Mouse (Mus musculus): Measurements from ENCODE around the gene Cacybp. TPM values are rescaled to one million over a fixed set of nuclear protein-coding genes. Genes with fewer than 3 reads are reported as not detected.

Cacybp gene
- polyA plus RNA-seq, 1 experiment, result 39.9 TPM

- H3K27me3 ChIP-seq (ENCODE audit: control insufficient read depth, insufficient read depth, insufficient read length), result no peaks in the 10 kb centered on the region
- no peaks in the 10 kb centered on the region for H3K79me2 ChIP-seq (ENCODE audit: control insufficient read depth, insufficient read depth)
- no peak overlapping the region for H3K4me2 ChIP-seq (ENCODE audit: low read depth)
- TF ChIP-seq TCF12 (IDR thresholded peaks at IDR 0.05; ENCODE audit: insufficient read depth, poor library complexity, severe bottlenecking), result no peak
- no peak for TF ChIP-seq USF1 (IDR thresholded peaks at IDR 0.05; ENCODE audit: low read depth)
- TF ChIP-seq MYOD1 (IDR thresholded peaks at IDR 0.05; ENCODE audit: control insufficient read depth in 1 of 3, insufficient read length in 2 of 3, low read depth in 2 of 3), result no peak
- H3K4me3 ChIP-seq, result no peak overlapping the region
- H3K36me3 ChIP-seq (ENCODE audit: control insufficient read depth, insufficient read depth), result no peaks in the 10 kb centered on the region
- no peak overlapping the region for H3ac ChIP-seq (ENCODE audit: control insufficient read depth, insufficient read length)
Observed at GRCm38 (mm10) chr1:160227850-160228249, 15.2 kb upstream of the Cacybp start.

GRCm38 (mm10) chr1:160227196-160227595 lies 14.5 kb upstream of the Cacybp start:
- no peak overlapping the region for H3K4me2 ChIP-seq (ENCODE audit: low read depth)
- H3ac ChIP-seq (ENCODE audit: control insufficient read depth, insufficient read length), result no peak overlapping the region
- no peaks in the 10 kb centered on the region for H3K27me3 ChIP-seq (ENCODE audit: control insufficient read depth, insufficient read depth, insufficient read length)
- H3K4me3 ChIP-seq, result no peak overlapping the region
- H3K79me2 ChIP-seq (ENCODE audit: control insufficient read depth, insufficient read depth), result no peaks in the 10 kb centered on the region
- no peak for TF ChIP-seq MYOD1 (IDR thresholded peaks at IDR 0.05; ENCODE audit: control insufficient read depth in 1 of 3, insufficient read length in 2 of 3, low read depth in 2 of 3)
- TF ChIP-seq USF1 (IDR thresholded peaks at IDR 0.05; ENCODE audit: low read depth), result no peak
- no peak for TF ChIP-seq POLR2A (IDR thresholded peaks at IDR 0.05; ENCODE audit: insufficient read length, low read depth)
- no peak for TF ChIP-seq SRF (IDR thresholded peaks at IDR 0.05; ENCODE audit: control insufficient read depth, insufficient read length, low read depth)
- no peak for TF ChIP-seq MAX (IDR thresholded peaks at IDR 0.05; ENCODE audit: low read depth)
- TF ChIP-seq E2F4 (IDR thresholded peaks at IDR 0.05; ENCODE audit: insufficient read depth), result no peak
- TF ChIP-seq MYOG (IDR thresholded peaks at IDR 0.05; ENCODE audit: control insufficient read depth in 1 of 3, insufficient read depth in 1 of 3, insufficient read length in 2 of 3, low read depth in 2 of 3), result no peak
- H3K36me3 ChIP-seq (ENCODE audit: control insufficient read depth, insufficient read depth), result no peaks in the 10 kb centered on the region

- Histone ChIP-seq H3K79me2 (ENCODE audit: control insufficient read depth, insufficient read depth) (no peaks in the 10 kb centered on the region), H3ac (ENCODE audit: control insufficient read depth, insufficient read length) (no peak overlapping the region), H3K4me2 (ENCODE audit: low read depth) (no peak overlapping the region), H3K36me3 (ENCODE audit: control insufficient read depth, insufficient read depth) (no peaks in the 10 kb centered on the region), H3K27me3 (ENCODE audit: control insufficient read depth, insufficient read depth, insufficient read length) (no peaks in the 10 kb centered on the region), H3K4me3 (no peak overlapping the region)
- TF ChIP-seq POLR2A (IDR thresholded peaks at IDR 0.05; ENCODE audit: insufficient read length, low read depth) (no peak), CEBPB (IDR thresholded peaks at IDR 0.05; ENCODE audit: insufficient read depth, poor library complexity, severe bottlenecking) (no peak), MAX (IDR thresholded peaks at IDR 0.05; ENCODE audit: low read depth) (no peak), USF1 (IDR thresholded peaks at IDR 0.05; ENCODE audit: low read depth) (no peak), SRF (IDR thresholded peaks at IDR 0.05; ENCODE audit: control insufficient read depth, insufficient read length, low read depth) (no peak), MYOD1 (IDR thresholded peaks at IDR 0.05; ENCODE audit: control insufficient read depth in 1 of 3, insufficient read length in 2 of 3, low read depth in 2 of 3) (no peak), REST (IDR thresholded peaks at IDR 0.05; ENCODE audit: insufficient read depth, insufficient read length) (no peak), TCF12 (IDR thresholded peaks at IDR 0.05; ENCODE audit: insufficient read depth, poor library complexity, severe bottlenecking) (no peak), TCF3 (IDR thresholded peaks at IDR 0.05; ENCODE audit: insufficient read length, low read depth) (no peak), E2F4 (IDR thresholded peaks at IDR 0.05; ENCODE audit: insufficient read depth) (no peak), MYOG (IDR thresholded peaks at IDR 0.05; ENCODE audit: control insufficient read depth in 1 of 3, insufficient read depth in 1 of 3, insufficient read length in 2 of 3, low read depth in 2 of 3) (no peak), POLR2AphosphoS2 (IDR thresholded peaks at IDR 0.05; ENCODE audit: insufficient read length, low read depth) (no peak)
Observed at GRCm38 (mm10) chr1:160224093-160224492, 11.4 kb upstream of the Cacybp start.

GRCm38 (mm10) chr1:160217898-160218297 lies 5.2 kb upstream of the Cacybp start:
- Histone ChIP-seq H3ac (ENCODE audit: control insufficient read depth, insufficient read length) (no peak overlapping the region), H3K36me3 (ENCODE audit: control insufficient read depth, insufficient read depth) (no peaks in the 10 kb centered on the region), H3K4me2 (ENCODE audit: low read depth) (no peak overlapping the region), H3K27me3 (ENCODE audit: control insufficient read depth, insufficient read depth, insufficient read length) (no peaks in the 10 kb centered on the region), H3K4me3 (no peak overlapping the region), H3K79me2 (ENCODE audit: control insufficient read depth, insufficient read depth) (peaks cover 7% of the 10 kb centered on the region)
- TF ChIP-seq E2F4 (IDR thresholded peaks at IDR 0.05; ENCODE audit: insufficient read depth) (no peak), CEBPB (IDR thresholded peaks at IDR 0.05; ENCODE audit: insufficient read depth, poor library complexity, severe bottlenecking) (no peak), MYOG (IDR thresholded peaks at IDR 0.05; ENCODE audit: control insufficient read depth in 1 of 3, insufficient read depth in 1 of 3, insufficient read length in 2 of 3, low read depth in 2 of 3) (no peak), TCF12 (IDR thresholded peaks at IDR 0.05; ENCODE audit: insufficient read depth, poor library complexity, severe bottlenecking) (no peak), SRF (IDR thresholded peaks at IDR 0.05; ENCODE audit: control insufficient read depth, insufficient read length, low read depth) (no peak), USF1 (IDR thresholded peaks at IDR 0.05; ENCODE audit: low read depth) (no peak), MYOD1 (IDR thresholded peaks at IDR 0.05; ENCODE audit: control insufficient read depth in 1 of 3, insufficient read length in 2 of 3, low read depth in 2 of 3) (no peak), MAX (IDR thresholded peaks at IDR 0.05; ENCODE audit: low read depth) (no peak), POLR2A (IDR thresholded peaks at IDR 0.05; ENCODE audit: insufficient read length, low read depth) (no peak), POLR2AphosphoS2 (IDR thresholded peaks at IDR 0.05; ENCODE audit: insufficient read length, low read depth) (no peak)

GRCm38 (mm10) chr1:160214171-160214570 lies 1.5 kb upstream of the Cacybp start:
- no peak overlapping the region for H3ac ChIP-seq (ENCODE audit: control insufficient read depth, insufficient read length)
- H3K36me3 ChIP-seq (ENCODE audit: control insufficient read depth, insufficient read depth), result no peaks in the 10 kb centered on the region
- H3K4me2 ChIP-seq (ENCODE audit: low read depth), result peak overlapping the region; percentile 95
- TF ChIP-seq MYOD1 (IDR thresholded peaks at IDR 0.05; ENCODE audit: control insufficient read depth in 1 of 3, insufficient read length in 2 of 3, low read depth in 2 of 3) (no peak), POLR2AphosphoS2 (IDR thresholded peaks at IDR 0.05; ENCODE audit: insufficient read length, low read depth) (no peak), TCF12 (IDR thresholded peaks at IDR 0.05; ENCODE audit: insufficient read depth, poor library complexity, severe bottlenecking) (no peak), TCF3 (IDR thresholded peaks at IDR 0.05; ENCODE audit: insufficient read length, low read depth) (no peak), POLR2A (IDR thresholded peaks at IDR 0.05; ENCODE audit: insufficient read length, low read depth) (no peak), REST (IDR thresholded peaks at IDR 0.05; ENCODE audit: insufficient read depth, insufficient read length) (no peak), MYOG (IDR thresholded peaks at IDR 0.05; ENCODE audit: control insufficient read depth in 1 of 3, insufficient read depth in 1 of 3, insufficient read length in 2 of 3, low read depth in 2 of 3) (no peak), E2F4 (IDR thresholded peaks at IDR 0.05; ENCODE audit: insufficient read depth) (no peak), USF1 (IDR thresholded peaks at IDR 0.05; ENCODE audit: low read depth) (no peak), MAX (IDR thresholded peaks at IDR 0.05; ENCODE audit: low read depth) (no peak), SRF (IDR thresholded peaks at IDR 0.05; ENCODE audit: control insufficient read depth, insufficient read length, low read depth) (no peak), CEBPB (IDR thresholded peaks at IDR 0.05; ENCODE audit: insufficient read depth, poor library complexity, severe bottlenecking) (no peak)
- H3K4me3 ChIP-seq, result peak overlapping the region; percentile 70
- H3K79me2 ChIP-seq (ENCODE audit: control insufficient read depth, insufficient read depth), result peaks cover 37% of the 10 kb centered on the region
- no peaks in the 10 kb centered on the region for H3K27me3 ChIP-seq (ENCODE audit: control insufficient read depth, insufficient read depth, insufficient read length)
